Mouse (Mus musculus): ENCODE results near the gene Pcnx.

- no peak for TF ChIP-seq POLR2A (IDR thresholded peaks at IDR 0.05; ENCODE audit: insufficient read length, low read depth)
- no peak for TF ChIP-seq USF1 (IDR thresholded peaks at IDR 0.05; ENCODE audit: low read depth)
Observed at GRCm38 (mm10) chr12:81844572-81844971, 15.3 kb upstream of the Pcnx start.

Data from myocyte (in vitro differentiated cells).